Mouse (Mus musculus) intestine, postnatal 0 days (tissue): ENCODE results near the gene Tmem106c. TPM values are rescaled to one million over a fixed set of nuclear protein-coding genes. Genes with fewer than 3 reads are reported as not detected.

Experiments used
- ATAC-seq: fragments of 200-750 bp; cut with Nextera tagmentation; 2 replicates; pipeline ENCODE4 v1.8.0; 2017; ENCODE audit warnings: mild to moderate bottlenecking, moderate TSS enrichment, moderate library complexity
- H3K27ac ChIP-seq: fragments of 300-500 bp; sonication (generic); 2 replicates; pipeline ENCODE4 v1.5.1; 2014; ENCODE audit warnings: mild to moderate bottlenecking, low read depth, low read length, moderate library complexity
- H3K27me3 ChIP-seq: fragments of 300-500 bp; sonication (generic); replicated peaks from 2 replicates; pipeline ENCODE4 v1.6.1; 2014; ENCODE audit warnings: low read length, mixed read lengths; ENCODE audit not compliant: control insufficient read depth, insufficient read depth
- H3K36me3 ChIP-seq: fragments of 300-500 bp; sonication (generic); 2 replicates; pipeline ENCODE4 v1.6.1; 2014; ENCODE audit warnings: mild to moderate bottlenecking, moderate library complexity; ENCODE audit not compliant: control insufficient read depth, insufficient read depth
- H3K4me1 ChIP-seq: fragments of 300-500 bp; sonication (generic); replicated peaks from 2 replicates; pipeline ENCODE4 v1.6.1; 2014; ENCODE audit warnings: antibody characterized with exemption, low read length, mixed read lengths; ENCODE audit not compliant: control insufficient read depth, insufficient read depth
- H3K4me2 ChIP-seq: fragments of 300-500 bp; sonication (generic); replicated peaks from 2 replicates; pipeline ENCODE4 v1.6.1; 2014; ENCODE audit warnings: low read depth, mild to moderate bottlenecking, moderate library complexity
- H3K4me3 ChIP-seq: fragments of 300-500 bp; sonication (generic); 2 replicates; pipeline ENCODE4 v1.5.1; 2014; ENCODE audit warnings: low read depth, low read length
- H3K9ac ChIP-seq: fragments of 300-500 bp; sonication (generic); 2 replicates; pipeline ENCODE4 v1.6.1; 2014; ENCODE audit warnings: mild to moderate bottlenecking, low read depth, low read length
- H3K9me3 ChIP-seq: fragments of 300-500 bp; sonication (generic); 2 replicates; pipeline ENCODE4 v1.6.1; 2016; ENCODE audit warnings: mixed run types; ENCODE audit not compliant: control insufficient read depth
- CTCF ChIP-seq: sonication (generic); IDR thresholded peaks from 2 replicates; pipeline ENCODE4 v1.5.1; 2016; ENCODE audit warnings: low read depth, mild to moderate bottlenecking, control low read depth, antibody characterized with exemption, moderate library complexity
- WGBS: fragments of 180-500 bp; shearing (Covaris S2); extraction: QIAGEN DNeasy Blood & Tissue Kit; methylation state at CpG from one replicate; pipeline ENCODE4 v1.1.7; 2014; 5-methylcytosine and 5-hydroxymethylcytosine counted together
- polyA plus RNA-seq: library from polyadenylated mRNA; unstranded; fragments of >200 nt; fragmentation: Nextera tagmentation; extraction: Ambion mirVana; gene quantifications from 2 replicates; pipeline ENCODE4 v1.2.1, GENCODE M21; 2015

Tmem106c gene
- polyA plus RNA-seq, 1 experiment from 2014 or later: 33.3 TPM

DNA sequence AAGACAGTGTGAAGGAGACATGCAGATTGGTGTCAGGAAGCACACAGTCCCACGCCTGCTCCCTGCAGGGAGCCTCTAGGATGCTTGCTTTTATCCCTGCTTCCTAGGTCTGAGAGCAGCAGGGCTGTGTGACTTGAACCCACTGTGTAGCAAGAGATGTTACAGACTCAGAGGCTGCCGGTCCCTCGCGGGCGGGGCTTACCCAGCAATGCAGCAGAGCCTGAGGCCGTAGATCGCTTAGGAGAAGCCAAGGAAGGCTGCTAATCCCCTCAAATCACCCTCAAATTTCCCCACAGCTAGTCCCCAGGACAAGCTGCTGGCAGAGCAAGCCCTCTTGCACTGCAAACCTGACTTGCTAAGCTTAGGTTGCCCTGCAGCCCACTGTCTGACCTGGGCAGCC lies 15.3 kb upstream of the Tmem106c start:
- no peaks in the 10 kb centered on the region for H3K27me3 ChIP-seq
- no peaks in the 10 kb centered on the region for H3K36me3 ChIP-seq
- ATAC-seq: no peak
- H3K9ac ChIP-seq: no peak overlapping the region
- H3K4me3 ChIP-seq: no peak overlapping the region
- WGBS: 50% methylated on average over 7 of the region's 7 CpGs
- no peak overlapping the region for H3K27ac ChIP-seq
- 0 out of 2 replicates have a peak, but pooled peaks cover 4% of the 10 kb centered on the region for H3K4me1 ChIP-seq
- no peak overlapping the region for H3K4me2 ChIP-seq
- no peaks in the 10 kb centered on the region for H3K9me3 ChIP-seq
- TF ChIP-seq CTCF: no peak

GRCm38 (mm10) chr15:97949706-97950105 lies 14.3 kb upstream of the Tmem106c start:
- no peaks in the 10 kb centered on the region for H3K36me3 ChIP-seq
- H3K27ac ChIP-seq: no peak overlapping the region
- H3K4me2 ChIP-seq: no peak overlapping the region
- TF ChIP-seq CTCF: no peak
- H3K27me3 ChIP-seq: no peaks in the 10 kb centered on the region
- WGBS: 75% methylated on average over 3 of the region's 3 CpGs
- 0 out of 2 replicates have a peak, but pooled peaks cover 4% of the 10 kb centered on the region for H3K4me1 ChIP-seq
- H3K9me3 ChIP-seq: no peaks in the 10 kb centered on the region
- H3K9ac ChIP-seq: no peak overlapping the region
- no peak for ATAC-seq
- H3K4me3 ChIP-seq: no peak overlapping the region

DNA sequence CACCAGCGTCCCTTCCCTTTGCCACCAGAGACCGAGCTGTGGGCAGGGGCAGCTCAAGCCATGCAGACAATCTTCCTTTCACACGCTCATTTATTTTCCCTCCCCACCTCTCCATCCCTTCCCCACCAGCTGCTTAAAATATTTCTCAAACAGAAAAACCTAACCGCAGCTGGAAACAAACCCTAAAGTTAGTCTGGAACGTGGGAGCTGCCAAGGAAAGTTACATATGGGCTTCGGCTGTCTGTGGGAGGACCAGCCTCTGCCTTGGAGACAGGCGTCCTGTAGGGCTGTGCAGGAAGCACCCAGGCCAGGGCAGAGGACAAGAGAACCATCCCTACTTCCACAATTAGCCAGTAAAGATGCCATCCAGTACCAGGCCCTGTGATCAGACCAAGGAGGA lies 13.8 kb upstream of the Tmem106c start:
- H3K27ac ChIP-seq: no peak overlapping the region
- WGBS: 73% methylated on average over 7 of the region's 7 CpGs
- no peak overlapping the region for H3K4me2 ChIP-seq
- TF ChIP-seq CTCF: no peak
- no peaks in the 10 kb centered on the region for H3K36me3 ChIP-seq
- no peak overlapping the region for H3K9ac ChIP-seq
- H3K27me3 ChIP-seq: no peaks in the 10 kb centered on the region
- H3K9me3 ChIP-seq: no peaks in the 10 kb centered on the region
- no peak for ATAC-seq
- no peak overlapping the region for H3K4me3 ChIP-seq
- H3K4me1 ChIP-seq: no peaks in the 10 kb centered on the region

- ATAC-seq: no peak
- H3K4me1 ChIP-seq: no peaks in the 10 kb centered on the region
- peak; percentile 100 for TF ChIP-seq CTCF
- H3K9ac ChIP-seq: no peak overlapping the region
- 17% methylated on average over 16 of the region's 16 CpGs for WGBS
- no peak overlapping the region for H3K4me3 ChIP-seq
- no peaks in the 10 kb centered on the region for H3K36me3 ChIP-seq
- H3K27me3 ChIP-seq: no peaks in the 10 kb centered on the region
- H3K4me2 ChIP-seq: peak overlapping the region; percentile 17; the same call in 1 of the 2 replicates
- no peak overlapping the region for H3K27ac ChIP-seq
- H3K9me3 ChIP-seq: no peaks in the 10 kb centered on the region
Measured at GRCm38 (mm10) chr15:97952137-97952888, 11.7 kb upstream of the Tmem106c start.

- Histone ChIP-seq H3K27ac (no peak overlapping the region), H3K4me1 (no peaks in the 10 kb centered on the region), H3K9me3 (no peaks in the 10 kb centered on the region), H3K27me3 (no peaks in the 10 kb centered on the region), H3K9ac (no peak overlapping the region), H3K4me3 (no peak overlapping the region), H3K36me3 (no peaks in the 10 kb centered on the region), H3K4me2 (peak overlapping the region; percentile 17; the same call in 1 of the 2 replicates)
- no peak for TF ChIP-seq CTCF
- 66% methylated on average over 4 of the region's 4 CpGs for WGBS
- ATAC-seq: no peak
Measured at GRCm38 (mm10) chr15:97952889-97953189, 11.2 kb upstream of the Tmem106c start.

- Histone ChIP-seq H3K4me3 (no peak overlapping the region), H3K4me1 (no peaks in the 10 kb centered on the region), H3K9me3 (no peaks in the 10 kb centered on the region), H3K36me3 (no peaks in the 10 kb centered on the region), H3K27me3 (no peaks in the 10 kb centered on the region), H3K4me2 (no peak overlapping the region), H3K9ac (no peak overlapping the region), H3K27ac (no peak overlapping the region)
- ATAC-seq: 0 out of 2 replicates have a peak, but pooled peaks have one; percentile 32
- WGBS: 72% methylated on average over 8 of the region's 8 CpGs
- no peak for TF ChIP-seq CTCF
Measured at GRCm38 (mm10) chr15:97954671-97955070, 9.3 kb upstream of the Tmem106c start.
